Mouse (Mus musculus) ovary, postnatal 10 days (tissue): ENCODE measurements at regions not wholly inside any gene's neighbourhood (a gene's known extent, or its start where the extent isn't known, plus 50 kb on each side); places are given as distances from the start of the nearest gene placed in this dataset.

Experiments
- DNase-seq: peaks from one replicate; pipeline ENCODE4 v3.0.0; 2022; ENCODE audit warnings: low spot score

- DNase-seq, result no peak
These were observed 646.8 kb upstream of the Cited2 start for GRCm38 (mm10) chr10:17076186-17076585.

DNA sequence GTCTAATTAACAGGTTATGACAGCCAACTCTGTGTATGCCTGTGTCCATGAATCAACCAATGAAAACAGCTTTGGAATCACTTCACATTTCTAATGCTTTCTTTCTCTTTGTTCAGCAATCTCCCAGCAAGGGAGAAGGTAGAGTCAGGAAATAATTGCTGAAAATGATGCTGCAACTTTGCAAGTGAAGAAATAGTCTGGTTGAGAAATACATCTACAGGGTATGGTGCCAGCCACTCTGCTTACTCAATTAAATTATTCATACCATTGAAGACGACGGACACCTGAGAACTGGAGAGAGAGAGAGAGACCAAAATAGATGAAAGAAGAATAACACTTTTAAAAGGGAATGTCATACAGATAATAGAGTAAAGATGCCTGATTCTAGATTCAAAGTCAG, 645.4 kb upstream of the Cited2 start:
- DNase-seq, result no peak

GRCm38 (mm10) chr10:17080818-17081217, 642.2 kb upstream of the Cited2 start:
- DNase-seq, result no peak

- DNase-seq, result no peak
These were observed 640.1 kb upstream of the Cited2 start for GRCm38 (mm10) chr10:17082926-17083325.

DNA sequence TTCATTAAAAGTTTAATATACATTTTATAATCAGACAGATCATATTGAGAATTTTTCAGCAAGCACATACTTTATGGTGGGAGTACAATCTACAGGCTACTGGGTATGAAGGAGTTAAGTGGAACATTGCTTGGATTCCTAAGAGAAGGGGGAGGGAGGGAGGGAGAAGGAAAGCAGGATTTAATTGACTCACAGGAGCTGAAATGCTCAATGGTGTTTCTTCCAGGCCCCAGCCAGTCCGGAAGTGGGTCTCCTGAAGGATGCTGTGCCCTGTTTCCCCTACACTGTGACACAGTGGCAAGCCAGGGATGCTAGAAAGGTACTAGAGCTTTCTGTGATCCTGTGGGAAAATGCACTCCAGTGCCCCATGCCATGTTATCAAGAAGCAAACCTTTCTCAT, 621.0 kb upstream of the Cited2 start:
- DNase-seq, result no peak

GRCm38 (mm10) chr10:17103416-17103815, 619.6 kb upstream of the Cited2 start:
- DNase-seq, result no peak

DNA sequence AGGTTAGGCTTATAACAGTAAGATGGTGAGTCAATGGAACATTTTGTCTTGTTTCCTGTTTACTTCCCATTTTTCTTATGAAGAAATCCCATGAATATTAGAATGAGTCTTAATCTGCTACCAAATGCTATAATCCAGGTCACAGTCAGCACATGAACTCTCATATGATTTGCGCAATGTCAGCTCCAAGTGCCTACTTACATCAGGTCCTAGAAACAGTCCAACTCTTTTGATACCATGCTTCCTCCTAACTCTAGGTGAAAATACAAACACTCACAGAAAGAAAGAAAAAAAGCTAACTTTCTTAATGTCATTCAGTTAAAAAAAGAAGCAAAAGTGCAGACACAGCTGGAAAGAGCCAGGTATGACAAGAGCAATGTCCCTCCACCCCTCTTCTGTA, 616.2 kb upstream of the Cited2 start:
- DNase-seq, result no peak

GRCm38 (mm10) chr10:17111071-17111470, 611.9 kb upstream of the Cited2 start:
- DNase-seq, result no peak

GRCm38 (mm10) chr10:17114805-17115204, 608.2 kb upstream of the Cited2 start:
- DNase-seq, result no peak

DNA sequence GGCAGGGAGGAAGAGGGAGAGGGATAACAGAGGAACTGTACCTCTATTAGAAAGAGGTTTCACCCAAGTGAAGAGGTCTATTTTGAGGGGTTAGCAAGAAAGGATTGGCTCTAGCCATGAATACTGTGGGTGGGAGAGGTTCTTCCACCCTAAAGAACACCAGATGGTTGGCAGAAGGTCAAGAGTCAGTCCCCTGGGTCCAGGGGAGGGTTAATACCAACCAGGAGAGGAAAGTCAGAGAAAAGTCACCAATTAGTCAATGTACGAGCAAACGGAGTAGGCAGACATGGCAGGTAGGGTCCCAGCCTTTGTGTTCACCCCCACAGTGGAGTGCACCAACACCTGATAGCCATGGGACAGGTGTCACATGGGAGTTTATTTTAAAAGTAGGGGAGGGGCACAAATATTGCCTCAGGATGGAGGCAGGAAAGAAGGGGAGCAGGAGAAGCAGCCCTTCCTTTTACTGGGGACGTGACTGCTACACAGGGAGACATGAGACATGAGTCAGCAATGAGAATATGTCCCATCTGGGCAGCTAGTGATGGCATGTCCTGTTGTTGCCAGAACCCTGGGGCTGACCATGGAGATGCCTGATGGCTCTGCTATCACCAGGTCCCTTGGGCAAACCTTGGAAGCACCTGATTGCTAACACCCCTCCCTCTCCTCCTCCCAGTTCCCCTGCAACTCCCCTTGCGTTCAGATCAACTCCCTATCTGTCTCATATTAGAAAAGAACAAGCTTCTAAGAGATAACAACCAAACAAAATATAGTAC, 593.4 kb upstream of the Cited2 start:
- no peak for DNase-seq

DNA sequence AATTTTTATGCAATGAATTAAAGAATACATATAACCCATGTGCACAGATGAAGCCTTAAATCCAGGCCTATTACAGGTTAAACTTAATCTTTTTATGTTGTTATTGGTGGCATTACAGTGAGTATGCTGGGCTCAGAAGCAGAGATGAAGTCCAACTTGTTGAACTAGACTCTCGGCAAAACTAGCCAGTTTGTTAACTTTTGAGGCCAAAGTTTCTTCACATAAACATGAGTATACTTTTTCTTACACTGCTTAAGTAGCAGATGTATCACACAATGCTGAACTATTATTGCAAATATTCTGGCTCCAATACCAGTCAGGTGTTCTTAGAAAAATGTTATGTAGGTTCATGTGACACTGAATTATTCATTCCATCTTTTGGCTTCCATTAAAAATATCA, 592.4 kb upstream of the Cited2 start:
- no peak for DNase-seq

DNA sequence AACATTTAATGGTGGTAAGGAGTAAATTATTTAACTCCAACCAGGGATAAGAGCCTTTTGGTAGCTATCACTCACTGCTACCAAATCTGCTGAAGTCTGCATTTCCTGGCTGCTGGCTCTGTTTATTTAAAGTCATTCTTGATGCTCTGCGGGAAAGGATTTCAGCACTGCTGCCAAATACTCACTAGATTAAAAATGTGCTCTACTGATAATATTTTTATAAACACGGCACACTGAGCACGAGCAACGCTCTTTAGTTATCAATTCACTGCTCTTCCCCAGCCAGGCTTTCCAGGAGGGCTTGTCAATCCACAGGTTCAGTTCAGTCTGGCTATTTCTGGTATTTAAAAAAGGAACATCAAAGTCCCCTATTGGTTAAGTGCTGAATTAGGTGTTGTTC, 591.3 kb upstream of the Cited2 start:
- no peak for DNase-seq

DNA sequence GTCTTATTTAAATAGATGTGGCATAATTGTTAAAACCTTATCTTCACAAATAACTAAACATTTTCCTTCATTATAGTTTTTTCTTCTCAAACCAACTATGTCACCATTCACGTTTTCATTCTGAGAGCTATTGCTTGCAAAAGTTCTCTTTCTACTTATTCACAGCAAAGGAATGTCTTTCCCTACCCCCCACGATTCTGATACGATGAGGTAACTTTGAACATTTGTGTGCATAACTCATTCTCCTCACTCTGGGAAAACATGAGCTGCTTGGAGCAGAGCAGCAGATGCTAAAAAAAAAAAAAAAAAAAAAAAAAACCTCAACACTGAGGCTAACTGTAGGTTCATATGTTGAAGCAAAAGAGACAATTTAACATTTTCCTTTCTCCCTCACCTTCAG, 547.6 kb upstream of the Cited2 start:
- no peak for DNase-seq

- DNase-seq, result no peak
These were observed 546.0 kb upstream of the Cited2 start for GRCm38 (mm10) chr10:17177054-17177453.

DNA sequence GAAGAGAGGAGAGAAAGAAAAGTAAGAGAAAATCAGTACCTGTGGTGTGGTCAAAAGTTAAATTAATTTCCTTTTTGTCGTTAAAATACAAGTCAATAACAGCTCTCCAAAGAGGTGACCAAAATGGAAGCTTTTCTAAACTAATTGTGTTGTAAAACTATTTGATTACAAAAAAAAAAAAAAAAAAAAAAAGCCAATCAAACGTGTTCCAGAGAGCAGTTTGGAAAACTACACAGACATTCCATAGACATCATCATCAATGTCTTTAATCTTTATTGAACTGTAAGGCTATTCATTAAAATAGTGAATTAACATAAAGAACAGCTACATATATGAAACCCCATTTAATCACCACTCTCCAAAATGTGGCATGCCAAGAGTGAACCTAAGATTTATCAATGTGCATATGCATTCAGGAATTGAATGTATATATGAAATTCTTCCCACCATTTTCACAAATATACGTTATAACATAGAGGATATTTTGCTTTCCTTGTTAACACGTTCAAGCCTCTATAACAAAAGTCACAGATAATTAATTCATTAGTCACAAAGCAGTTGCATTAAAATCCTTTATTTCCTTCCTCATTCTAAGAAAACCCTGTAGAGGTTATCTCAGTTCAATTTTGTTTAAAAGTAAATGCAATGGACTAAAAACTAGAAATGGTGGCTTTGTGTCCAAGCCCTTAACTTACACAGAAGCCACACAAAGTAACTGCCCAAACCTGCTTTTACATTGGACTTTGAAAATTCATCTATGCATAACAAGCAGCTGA, 545.3 kb upstream of the Cited2 start:
- DNase-seq, result no peak

DNA sequence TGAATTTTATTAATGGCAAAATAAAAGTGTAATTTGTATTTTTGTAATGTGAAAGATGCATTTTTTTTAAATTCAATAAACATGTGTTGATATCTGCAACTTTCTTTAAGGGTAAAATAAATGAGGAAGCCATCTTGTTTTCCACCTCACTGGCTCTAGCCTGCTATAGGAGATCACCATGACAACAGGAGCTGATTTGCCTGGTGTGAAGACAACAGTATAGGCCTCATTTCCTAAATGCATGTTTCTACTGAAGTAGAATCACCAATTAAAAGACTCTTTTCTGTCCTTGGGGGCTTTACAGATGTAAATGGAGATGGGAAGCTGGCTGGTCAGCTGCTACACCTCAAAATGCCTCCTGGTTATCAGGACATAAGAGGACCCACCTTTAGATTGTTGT, 544.4 kb upstream of the Cited2 start:
- DNase-seq, result no peak

DNA sequence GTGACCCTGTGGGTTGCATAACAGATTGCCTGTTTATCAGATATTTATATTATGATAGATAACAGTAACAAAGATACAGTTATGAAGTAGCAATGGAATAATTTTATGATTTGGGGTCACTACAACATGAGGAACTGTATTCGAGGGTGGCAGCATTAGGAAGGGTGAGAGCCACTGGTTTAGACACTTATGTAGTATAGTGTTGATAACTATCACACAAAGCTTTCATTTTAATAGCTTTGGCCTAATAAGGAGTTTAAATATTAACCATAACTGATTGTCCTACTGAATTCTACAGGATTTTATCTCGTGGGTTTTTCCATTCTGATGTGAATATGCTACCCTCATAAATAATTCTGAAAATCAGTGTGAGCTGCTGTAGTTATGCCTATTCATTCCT, 538.6 kb upstream of the Cited2 start:
- DNase-seq, result no peak

DNA sequence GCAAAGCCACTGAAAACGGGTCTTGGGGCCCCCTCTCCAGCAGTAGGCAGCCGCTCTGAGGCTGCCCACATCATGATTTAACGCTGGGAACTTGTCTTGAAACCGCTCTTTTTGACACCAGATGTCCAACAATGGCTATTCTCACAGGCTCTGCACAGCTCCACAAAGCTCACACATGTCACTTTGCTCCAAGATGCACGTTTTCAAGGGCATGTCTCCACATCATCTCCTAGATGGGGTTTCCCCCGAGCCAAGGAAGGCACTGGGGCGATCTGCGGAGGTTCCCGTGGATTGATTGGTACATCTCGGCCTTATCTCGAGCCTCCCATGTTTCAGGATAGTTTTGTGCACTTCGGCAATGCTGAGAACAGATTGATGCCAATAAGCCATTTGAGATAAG, 526.8 kb upstream of the Cited2 start:
- no peak for DNase-seq

- DNase-seq, result no peak
These were observed 526.4 kb upstream of the Cited2 start for GRCm38 (mm10) chr10:17196636-17197035.

GRCm38 (mm10) chr10:17200524-17201426, 522.2 kb upstream of the Cited2 start:
- no peak for DNase-seq

DNA sequence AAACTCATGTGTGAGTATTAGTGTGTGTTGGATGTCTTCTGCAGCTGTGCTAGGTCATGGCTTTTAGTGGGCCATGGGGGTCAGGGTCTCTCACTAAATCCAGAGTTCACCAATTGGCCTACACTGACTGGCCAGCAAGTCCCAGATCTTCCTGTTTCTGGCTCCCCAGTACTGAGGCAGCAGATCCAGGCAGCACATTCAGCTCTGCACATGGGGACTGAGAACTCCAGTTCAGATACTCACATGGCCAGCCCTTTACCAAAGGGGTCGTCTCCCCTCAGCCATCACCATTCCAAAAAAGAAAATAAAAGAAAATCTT, 521.6 kb upstream of the Cited2 start:
- DNase-seq, result no peak

DNA sequence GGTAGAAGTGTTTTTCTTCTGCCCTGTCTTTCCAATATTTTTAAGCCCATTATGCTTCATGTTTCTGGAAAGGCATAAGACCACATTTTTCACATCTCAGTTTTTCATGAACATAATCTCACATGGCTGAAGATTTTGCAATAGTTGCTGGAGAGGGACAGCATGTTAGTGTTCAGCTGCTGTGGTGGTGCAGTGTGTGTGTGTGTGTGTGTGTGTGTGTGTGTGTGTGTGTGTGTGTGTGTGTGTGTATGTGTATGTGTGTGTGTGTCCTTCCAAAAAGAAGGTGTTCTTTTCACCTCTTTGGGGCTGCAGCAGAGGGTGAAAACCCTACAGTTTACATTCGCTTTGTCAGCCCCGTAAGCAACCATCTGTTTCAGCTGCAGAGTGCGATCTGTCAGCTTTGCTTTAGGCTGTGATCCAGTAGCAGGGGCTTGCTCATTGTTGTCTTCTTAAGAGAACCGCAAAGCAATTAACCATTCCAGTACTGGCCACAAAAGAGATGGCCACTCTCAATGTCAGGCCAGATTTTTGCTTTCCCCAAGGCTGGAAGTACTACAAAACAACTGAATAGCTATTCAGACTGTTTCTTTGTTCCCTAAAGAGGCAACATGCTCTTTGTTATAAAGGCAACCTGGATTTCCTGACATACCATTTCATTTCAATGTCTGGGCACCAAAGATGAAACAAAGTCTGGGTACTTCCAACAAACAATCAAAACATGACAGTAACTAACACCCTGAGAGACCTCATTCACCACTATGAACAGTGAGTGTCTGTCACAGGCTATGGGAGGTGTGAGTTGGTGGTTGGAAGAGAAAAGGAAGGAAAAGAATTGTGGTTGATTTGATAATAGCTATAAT, 520.2 kb upstream of the Cited2 start:
- no peak for DNase-seq
